Comparison of ENCODE assay signal across 18 mouse cellular contexts in genomic region chr4:149344311-149344710, GRCm38 (mm10). TPM values are rescaled to one million over a fixed set of nuclear protein-coding genes. Genes with fewer than 3 reads are reported as not detected.
DNase-seq lines count a peak whose midpoint lies in the region; ATAC-seq and TF ChIP-seq lines count a peak whose summit lies in the region.
"Had no signal": no experiment of that assay in that cellular context is flagged by ENCODE, and none has a peak within 500 bp of the region (broad histone marks: within the 10 kb centered on the region; RNA-seq: fewer than 3 reads in every experiment).

No protein-coding gene starts in this region.

- 0 out of 2 replicates have a peak, but pooled peaks have one; percentile 38 for ATAC-seq in frontal cortex, adult (ENCODE audit: low TSS enrichment)
- no peak for ATAC-seq in heart, embryonic 12.5 days (ENCODE audit: insufficient number of reproducible peaks, low FRiP score)
- ATAC-seq: forebrain, embryonic 13.5 days; forebrain, postnatal 0 days; intestine, embryonic 15.5 days had no signal

- 69% methylated on average over 8 of the region's 8 CpGs for WGBS in heart, embryonic 12.5 days

- peaks cover 47% of the 10 kb centered on the region for H3K4me1 ChIP-seq in heart, embryonic 12.5 days (replicated peaks)
- H3K4me1 ChIP-seq: forebrain, embryonic 13.5 days; hindbrain, embryonic 13.5 days; intestine, embryonic 15.5 days had no signal

- TF ChIP-seq CTCF in layer of hippocampus, adult 2 months (conservative IDR thresholded peaks at IDR 0.05), result peak; percentile 20; the same call in 1 of the 2 replicates

- no peaks in the 10 kb centered on the region for H3K9me3 ChIP-seq in heart, embryonic 12.5 days (replicated peaks)
- H3K9me3 ChIP-seq: forebrain, embryonic 13.5 days; hindbrain, embryonic 13.5 days; intestine, embryonic 15.5 days; kidney, embryonic 15.5 days had no signal

- no peaks in the 10 kb centered on the region for H3K27me3 ChIP-seq in heart, embryonic 12.5 days (replicated peaks)
- H3K27me3 ChIP-seq: forebrain, embryonic 13.5 days; hindbrain, embryonic 13.5 days; intestine, embryonic 15.5 days; kidney, embryonic 15.5 days had no signal

- H3K4me3 ChIP-seq in heart, embryonic 12.5 days, result no peak overlapping the region
- H3K4me3 ChIP-seq in layer of hippocampus, adult 2 months, result no peak overlapping the region
- H3K4me3 ChIP-seq: forebrain, embryonic 13.5 days; hindbrain, embryonic 13.5 days; intestine, embryonic 15.5 days; kidney, embryonic 15.5 days had no signal

- H3K4me2 ChIP-seq in heart, embryonic 12.5 days, result no peak overlapping the region
- H3K4me2 ChIP-seq: forebrain, embryonic 13.5 days; hindbrain, embryonic 13.5 days; intestine, embryonic 15.5 days; kidney, embryonic 15.5 days had no signal

- no peak for DNase-seq in frontal cortex, postnatal 14 days (ENCODE audit: low spot score in 2 of 2)
- DNase-seq in heart, adult 9 months (ENCODE audit: low spot score in 2 of 2), result peak; percentile 41 to 43
- no peak for DNase-seq in layer of hippocampus, adult 2 months (ENCODE audit: low spot score in 2 of 2)
- DNase-seq in layer of hippocampus, adult 9-10 months (ENCODE audit: low spot score), result no peak
- DNase-seq in kidney, adult 18-20 months, result no peak
- DNase-seq: adrenal gland, postnatal 14 days; cerebellum, adult 11-12 months; cerebellum, adult 9-10 months; cerebellum, postnatal 25 days; forebrain, postnatal 0 days; gastrocnemius, postnatal 14 days; kidney, adult 2 months had no signal

- H3K9ac ChIP-seq in heart, embryonic 12.5 days, result no peak overlapping the region
- H3K9ac ChIP-seq: forebrain, embryonic 13.5 days; forebrain, postnatal 0 days; hindbrain, embryonic 13.5 days; intestine, embryonic 15.5 days; kidney, embryonic 15.5 days had no signal

- H3K36me3 ChIP-seq in heart, embryonic 12.5 days, result peaks cover 70% of the 10 kb centered on the region

- H3K27ac ChIP-seq in heart, embryonic 12.5 days (ENCODE audit: poor library complexity, severe bottlenecking), result no peak overlapping the region
- peak overlapping the region; percentile 62; the same call in 1 of the 2 replicates for H3K27ac ChIP-seq in layer of hippocampus, adult 2 months
- H3K27ac ChIP-seq: forebrain, embryonic 13.5 days; hindbrain, embryonic 13.5 days; intestine, embryonic 15.5 days; kidney, embryonic 15.5 days had no signal

RNA-seq across cellular contexts. Expression of gene Kif1b, which starts 36.8 kb away (rescaled TPM):
- 60.1 and 62.9 TPM in 2 replicates for polyA plus RNA-seq in heart, embryonic 12.5 days (2016; fragmentation: Nextera tagmentation; extraction: Ambion mirVana)
- 100 to 1,000 TPM; 403 to 414 TPM for total RNA-seq in layer of hippocampus, adult 2 months (2021)

Comparison
In these comparisons a context has a peak if more than half of its experiments do, and no peak if none do; other contexts are left out.
1. DNase-seq: peak in heart, adult 9 months (2 of 2); none in frontal cortex, postnatal 14 days (0 of 2), layer of hippocampus, adult 2 months (0 of 2), layer of hippocampus, adult 9-10 months (single experiment) and kidney, adult 18-20 months (single experiment).